Mouse (Mus musculus) T-helper 2 cell (primary cell): ENCODE data around the gene Ssb.
"Not testable (repeated sequence)": the region's sequence is repeated elsewhere in the genome, so short reads cannot be mapped to it uniquely, and the experiment has no call there.

Source experiments
- in situ Hi-C: fragments of 300-600 bp; cut with MboI, MseI; formaldehyde crosslinking; loops from one replicate; pipeline ENCODE4 v1.15.1; 2025; ENCODE audit warnings: high pct_unique_total_duplicates

Ssb gene

GRCm38 (mm10) chr2:69862117-69862657 lies 825 bp downstream of the Ssb start:
- in situ Hi-C loops = no loop called here

DNA sequence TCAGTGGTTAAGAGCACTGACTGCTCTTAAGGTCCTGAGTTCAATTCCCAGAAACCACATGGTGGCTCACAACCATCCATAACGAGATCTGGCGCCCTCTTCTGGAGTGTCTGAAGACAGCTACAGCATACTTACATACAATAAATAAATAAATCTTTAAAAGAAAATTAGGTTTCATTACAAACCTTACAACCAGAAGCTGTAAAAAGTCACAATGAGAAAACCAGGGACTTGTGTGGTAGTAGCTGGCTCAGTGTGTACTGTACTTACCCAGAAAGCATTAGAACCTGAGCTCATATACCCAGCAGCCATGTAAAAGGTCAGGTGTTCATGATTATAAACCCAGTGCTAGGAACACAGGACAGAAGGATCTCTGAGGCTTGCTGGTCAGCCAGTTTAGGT lies 22.6 kb downstream of the Ssb start:
- in situ Hi-C loops = no loop called here

DNA sequence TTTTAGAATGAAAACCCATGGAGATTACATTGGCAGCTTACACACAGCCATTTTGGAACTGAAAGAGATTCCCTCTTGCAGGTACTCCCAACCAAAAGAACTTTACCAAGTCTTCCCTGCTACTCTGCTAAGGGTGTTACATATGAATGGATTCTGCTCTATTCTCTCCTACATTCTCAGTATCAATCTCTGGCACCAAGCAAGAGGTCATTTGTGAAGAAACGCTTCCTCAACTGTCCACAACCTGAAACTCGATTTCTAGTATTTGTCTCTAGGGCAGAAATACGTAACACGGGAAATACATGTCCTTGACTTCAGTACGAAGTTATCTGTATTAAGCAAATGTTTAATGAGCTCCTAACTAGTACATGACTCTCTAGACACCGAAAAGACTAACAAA lies 23.2 kb downstream of the Ssb start:
- in situ Hi-C loops = no loop called here

GRCm38 (mm10) chr2:69885050-69885449 lies 23.7 kb downstream of the Ssb start:
- in situ Hi-C loops = no loop called here

DNA sequence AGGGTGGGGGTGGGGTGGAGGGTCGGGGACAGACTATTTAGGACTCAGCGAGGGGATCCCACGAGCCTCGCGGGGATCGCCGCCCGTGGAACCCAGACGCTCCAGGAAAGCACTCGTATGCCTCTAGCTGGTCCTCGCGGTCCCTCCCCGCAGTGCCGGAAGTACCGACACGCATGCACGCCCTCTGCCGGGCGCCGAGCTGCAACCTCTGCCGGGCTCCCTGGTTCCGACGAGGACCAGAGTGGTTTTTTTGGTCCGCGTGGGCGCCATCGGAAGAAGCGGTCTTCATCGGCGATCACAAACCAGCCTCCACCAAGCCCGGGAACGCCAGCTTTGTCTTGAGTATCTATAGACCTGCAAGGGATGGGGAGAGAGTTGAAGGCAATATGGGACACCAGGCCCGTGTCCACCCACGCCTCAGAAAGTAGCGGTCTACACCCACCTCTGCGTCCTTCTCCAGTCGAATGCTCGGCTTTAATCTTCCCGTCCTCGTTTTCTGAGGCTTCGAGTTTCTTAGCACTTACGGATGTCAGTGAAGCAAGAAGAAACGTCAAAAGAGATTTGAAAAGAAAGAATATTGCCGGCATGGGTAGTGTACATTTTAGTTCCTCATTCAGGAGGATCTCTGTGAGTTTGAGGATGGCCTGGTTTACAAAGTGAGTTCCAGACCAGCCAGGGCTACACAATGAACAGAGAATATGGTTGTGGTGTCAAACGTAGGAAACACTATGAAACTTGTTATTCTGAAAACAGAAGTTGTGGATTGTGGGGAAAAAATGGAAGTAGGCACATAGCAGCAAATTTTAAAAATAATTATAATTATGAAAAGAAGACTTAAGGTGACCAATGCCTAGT lies 24.3 kb downstream of the Ssb start, which contains the start of gene Mettl5:
Mettl5 (minus strand) TSS at position 165 of the 855 bp plus-strand sequence.
- in situ Hi-C loops = no loop called here

DNA sequence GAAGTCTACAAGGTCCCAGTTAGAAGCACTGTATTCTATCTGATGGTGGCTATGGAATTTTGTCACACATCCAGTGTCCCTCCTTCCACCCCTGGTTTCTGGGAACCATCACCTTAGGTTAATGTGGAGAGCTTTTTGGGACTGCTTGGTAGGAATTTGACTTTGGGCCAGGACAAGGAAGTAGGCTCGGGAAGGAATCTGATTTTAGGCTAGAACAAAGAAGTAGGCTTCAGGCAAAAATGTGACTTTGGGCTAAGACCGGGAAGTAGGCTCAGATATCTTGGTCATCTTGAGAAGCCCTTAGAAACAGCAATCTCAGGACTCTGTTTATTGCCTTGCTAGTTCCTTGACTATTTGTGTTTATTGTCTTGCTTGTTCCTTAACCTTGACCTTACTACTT lies 27.6 kb downstream of the Ssb start:
- in situ Hi-C loops = no loop called here

DNA sequence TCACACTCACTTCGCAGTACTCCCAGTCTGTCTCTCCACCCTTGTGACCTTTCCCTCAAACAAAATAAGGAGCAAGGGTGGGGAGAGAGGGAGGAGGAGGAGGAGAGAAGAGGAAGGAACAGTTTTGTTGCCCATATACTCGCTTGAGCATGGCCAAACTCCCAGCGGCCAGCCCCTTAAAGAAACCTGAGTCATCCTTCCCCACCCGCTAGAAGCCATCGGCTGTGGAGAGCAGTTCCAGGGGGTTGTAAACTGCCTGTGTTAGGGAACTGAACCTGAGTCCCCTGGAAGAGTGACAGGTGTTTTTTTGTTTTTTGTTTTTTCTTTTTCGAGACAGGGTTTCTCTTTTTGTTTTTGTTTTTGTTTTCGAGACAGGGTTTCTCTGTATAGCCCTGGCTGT lies 29.5 kb downstream of the Ssb start:
- in situ Hi-C loops = no loop called here

GRCm38 (mm10) chr2:69893145-69893544 lies 31.8 kb downstream of the Ssb start:
- in situ Hi-C loops = no loop called here

GRCm38 (mm10) chr2:69893891-69894290 lies 32.5 kb downstream of the Ssb start:
- in situ Hi-C loops = no loop called here

DNA sequence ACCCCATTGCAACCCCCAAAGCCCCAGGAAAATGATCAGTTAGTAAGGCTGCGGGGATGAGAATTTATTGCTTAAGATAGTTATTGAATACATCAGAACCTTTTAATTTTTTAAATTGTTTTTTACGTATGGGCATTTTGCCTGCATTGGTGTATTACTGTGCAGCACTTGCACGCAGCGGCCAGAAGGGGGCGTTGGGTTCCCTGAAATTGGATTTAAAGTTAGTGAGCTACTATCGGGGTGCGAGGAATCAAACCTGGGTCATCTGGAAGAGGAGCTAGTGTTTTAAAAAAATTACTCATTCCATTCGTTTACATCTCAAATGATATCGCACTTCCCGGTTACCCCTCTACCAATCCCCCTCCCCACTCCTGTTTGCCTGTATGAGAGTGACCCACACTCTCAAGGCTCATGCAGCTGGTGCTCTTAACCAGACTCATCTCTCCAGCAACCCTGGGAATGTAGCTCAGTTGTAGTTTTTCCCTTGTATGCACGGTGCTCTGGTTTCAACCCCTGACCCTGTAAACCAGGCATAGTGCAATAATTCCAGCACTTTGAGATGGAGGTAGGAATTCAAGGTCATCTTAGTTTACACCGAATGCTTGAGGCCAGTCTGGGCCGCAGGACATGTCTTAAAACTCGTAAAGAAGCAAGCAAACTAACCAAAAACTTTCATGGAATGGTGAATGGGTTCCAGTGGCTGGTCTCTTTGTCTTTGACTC lies 34.3 kb downstream of the Ssb start:
- in situ Hi-C loops = no loop called here

- in situ Hi-C loops = no loop called here
These were observed 34.8 kb downstream of the Ssb start for GRCm38 (mm10) chr2:69896224-69896581.

DNA sequence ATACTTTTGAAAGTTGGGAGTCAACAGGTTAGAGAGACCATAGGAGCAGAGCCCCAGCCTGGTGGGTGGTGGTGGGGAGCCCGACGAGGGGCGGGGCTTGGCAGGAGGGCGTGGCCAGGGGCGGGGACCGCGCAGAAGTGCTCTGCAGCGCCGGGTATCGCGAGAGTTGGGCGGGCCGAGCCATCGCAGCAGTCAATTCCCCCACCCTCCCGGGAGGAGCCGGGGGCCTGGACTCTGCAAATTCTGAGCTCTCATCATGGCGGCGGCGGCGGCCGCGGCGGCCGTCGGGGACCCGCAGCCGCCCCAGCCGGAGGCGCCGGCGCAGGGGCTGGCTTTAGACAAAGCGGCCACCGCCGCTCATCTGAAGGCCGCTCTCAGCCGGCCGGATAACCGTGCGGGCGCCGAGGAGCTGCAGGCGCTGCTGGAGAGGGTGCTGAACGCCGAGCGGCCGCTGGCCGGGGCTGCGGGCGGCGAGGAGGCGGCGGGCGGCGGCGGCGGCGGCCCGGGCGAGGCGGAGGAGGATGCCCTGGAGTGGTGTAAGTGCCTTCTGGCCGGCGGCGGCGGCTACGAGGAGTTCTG lies 35.8 kb downstream of the Ssb start, which contains the start of gene Ubr3:
Ubr3 (plus strand) TSS at position 208 of the 579 bp plus-strand sequence.
- in situ Hi-C loops = no loop called here

- in situ Hi-C loops = no loop called here
These were observed 36.5 kb downstream of the Ssb start for GRCm38 (mm10) chr2:69897618-69898575.

- in situ Hi-C loops = no loop called here
These were observed 42.2 kb downstream of the Ssb start for GRCm38 (mm10) chr2:69903541-69903940.

GRCm38 (mm10) chr2:69907394-69907793 lies 46.0 kb downstream of the Ssb start:
- in situ Hi-C loops = not testable (repeated sequence)

- in situ Hi-C loops = no loop called here
These were observed 51.4 kb downstream of the Ssb start for GRCm38 (mm10) chr2:69912801-69913200.

- in situ Hi-C loops = no loop called here
These were observed 55.9 kb downstream of the Ssb start for GRCm38 (mm10) chr2:69917301-69917700.
